Comparison of ENCODE assay signal across 7 mouse cellular contexts in genomic region chr14:54617152-54617896, GRCm38 (mm10). TPM values are rescaled to one million over a fixed set of nuclear protein-coding genes. Genes with fewer than 3 reads are reported as not detected.
DNase-seq lines count a peak whose midpoint lies in the region; ATAC-seq and TF ChIP-seq lines count a peak whose summit lies in the region.

No protein-coding gene starts in this region.

- peak overlapping the region; percentile 74 for H3K4me3 ChIP-seq in lung, postnatal 0 days (ENCODE audit: low read depth, low read length)
- H3K4me3 ChIP-seq in bone marrow macrophage, adult 2 months (ENCODE audit: insufficient read depth, low read length): peak overlapping the region; percentile 84
- peak overlapping the region; percentile 82 for H3K4me3 ChIP-seq in liver, embryonic 16.5 days (ENCODE audit: low read depth, low read length)
- H3K4me3 ChIP-seq in stomach, postnatal 0 days (ENCODE audit: low read depth, low read length): peak overlapping the region; percentile 82

- TF ChIP-seq CTCF in lung, postnatal 0 days (IDR thresholded peaks at IDR 0.05): peak; percentile 25
- TF ChIP-seq CTCF in bone marrow macrophage, adult 2 months (IDR thresholded peaks at IDR 0.05; ENCODE audit: low read depth, low read length): no peak
- TF ChIP-seq CTCF in stomach, postnatal 0 days (IDR thresholded peaks at IDR 0.05; ENCODE audit: low read depth): peak; percentile 53

- 2% methylated on average over 38 of the region's 38 CpGs for WGBS in lung, postnatal 0 days
- WGBS in liver, embryonic 16.5 days (ENCODE audit: insufficient replicate concordance): 2% methylated on average over 36 of the region's 38 CpGs
- 2% methylated on average over 38 of the region's 38 CpGs for WGBS in stomach, postnatal 0 days

- H3K4me1 ChIP-seq in lung, postnatal 0 days (ENCODE audit: insufficient read depth, low read depth, low read length): 0 out of 2 replicates have a peak, but pooled peaks cover 3% of the 10 kb centered on the region
- peaks cover 6% of the 10 kb centered on the region for H3K4me1 ChIP-seq in bone marrow macrophage, adult 2 months (ENCODE audit: control insufficient read depth, insufficient read depth, low read length)
- H3K4me1 ChIP-seq in liver, embryonic 16.5 days (ENCODE audit: control insufficient read depth, low read depth, low read length): peaks cover 6% of the 10 kb centered on the region
- H3K4me1 ChIP-seq in stomach, postnatal 0 days (replicated peaks; ENCODE audit: control insufficient read depth, insufficient read depth): no peaks in the 10 kb centered on the region

- peak overlapping the region; percentile 79 for H3K4me2 ChIP-seq in lung, postnatal 0 days (replicated peaks; ENCODE audit: low read depth, low read length)
- peak overlapping the region; percentile 50 for H3K4me2 ChIP-seq in liver, embryonic 16.5 days (ENCODE audit: low read depth, low read length)
- peak overlapping the region; percentile 66 for H3K4me2 ChIP-seq in stomach, postnatal 0 days (replicated peaks; ENCODE audit: low read depth)

- peak; percentile 16 for DNase-seq in lung, postnatal 0 days (ENCODE audit: low spot score)
- DNase-seq in lung, postnatal 4 days: no peak
- DNase-seq in stomach, postnatal 0 days (ENCODE audit: low spot score): peak; percentile 53
- DNase-seq in gastrocnemius, adult 8-10 months (ENCODE audit: low spot score in 2 of 2): no peak

- no peaks in the 10 kb centered on the region for H3K27me3 ChIP-seq in lung, postnatal 0 days (replicated peaks; ENCODE audit: insufficient read depth, low read length)
- H3K27me3 ChIP-seq in liver, embryonic 16.5 days (ENCODE audit: control insufficient read depth, insufficient read depth, low read depth, low read length): no peaks in the 10 kb centered on the region
- no peaks in the 10 kb centered on the region for H3K27me3 ChIP-seq in stomach, postnatal 0 days (ENCODE audit: control insufficient read depth, insufficient read depth, low read length)

- H3K9me3 ChIP-seq in lung, postnatal 0 days (ENCODE audit: low read length): no peaks in the 10 kb centered on the region
- no peaks in the 10 kb centered on the region for H3K9me3 ChIP-seq in liver, embryonic 16.5 days (replicated peaks; ENCODE audit: control insufficient read depth, low read length)
- H3K9me3 ChIP-seq in stomach, postnatal 0 days (ENCODE audit: control insufficient read depth, low read length): no peaks in the 10 kb centered on the region

- peak; percentile 43 for ATAC-seq in lung, postnatal 0 days
- peak; percentile 52 for ATAC-seq in granulocyte monocyte progenitor cell, adult 5-6 weeks (replicated peaks; ENCODE audit: poor library complexity, severe bottlenecking)
- peak; percentile 47 for ATAC-seq in liver, embryonic 16.5 days (ENCODE audit: low read depth)
- ATAC-seq in stomach, postnatal 0 days (ENCODE audit: low FRiP score, low TSS enrichment): peak; percentile 61

- TF ChIP-seq EP300 in lung, postnatal 0 days (IDR thresholded peaks at IDR 0.05): no peak
- no peak for TF ChIP-seq EP300 in stomach, postnatal 0 days (optimal IDR thresholded peaks at IDR 0.05)

- peak overlapping the region; percentile 70 for H3K9ac ChIP-seq in lung, postnatal 0 days (replicated peaks; ENCODE audit: low read depth)
- peak overlapping the region; percentile 87 for H3K9ac ChIP-seq in liver, embryonic 16.5 days (ENCODE audit: low read depth, low read length)
- H3K9ac ChIP-seq in stomach, postnatal 0 days (ENCODE audit: low read length): peak overlapping the region; percentile 88

- H3K27ac ChIP-seq in lung, postnatal 0 days (ENCODE audit: low read length): peak overlapping the region; percentile 60
- peak overlapping the region; percentile 35; the same call in 1 of the 2 replicates for H3K27ac ChIP-seq in bone marrow macrophage, adult 2 months (ENCODE audit: insufficient read depth, low read depth, low read length)
- peak overlapping the region; percentile 40 for H3K27ac ChIP-seq in liver, embryonic 16.5 days (ENCODE audit: low read length)
- H3K27ac ChIP-seq in stomach, postnatal 0 days (replicated peaks): peak overlapping the region; percentile 65

- no peaks in the 10 kb centered on the region for H3K36me3 ChIP-seq in lung, postnatal 0 days (ENCODE audit: insufficient read depth, low read length)
- H3K36me3 ChIP-seq in liver, embryonic 16.5 days (ENCODE audit: control insufficient read depth, insufficient read depth): no peaks in the 10 kb centered on the region
- H3K36me3 ChIP-seq in stomach, postnatal 0 days (ENCODE audit: control insufficient read depth, insufficient read depth, low read length): 0 out of 2 replicates have a peak, but pooled peaks cover 7% of the 10 kb centered on the region

- no peak for TF ChIP-seq POLR2A in bone marrow macrophage, adult 2 months (IDR thresholded peaks at IDR 0.05; ENCODE audit: borderline replicate concordance, low read depth, low read length)

RNA-seq across cellular contexts. Expression of gene Psmb5, which starts 0.5 kb away (rescaled TPM):
- polyA plus RNA-seq in lung, postnatal 0 days (2015; fragmentation: Nextera tagmentation; extraction: Ambion mirVana): 231 and 251 TPM in 2 replicates
- polyA plus RNA-seq in bone marrow macrophage, adult 2 months (2012; ENCODE audit: insufficient read depth, insufficient read length, missing spikeins): 99.1 and 108 TPM in 2 replicates
- total RNA-seq in granulocyte monocyte progenitor cell, adult 5-6 weeks (2014; fragmentation: Nextera tagmentation): 237 and 287 TPM in 2 replicates
- 63.3 and 69.9 TPM in 2 replicates for total RNA-seq in granulocyte monocyte progenitor cell, adult 5-6 weeks (2017)
- polyA plus RNA-seq in liver, embryonic 16.5 days (2015; fragmentation: Nextera tagmentation; extraction: Ambion mirVana): 173 and 183 TPM in 2 replicates
- 279 and 291 TPM in 2 replicates for polyA plus RNA-seq in stomach, postnatal 0 days (2015; fragmentation: Nextera tagmentation; extraction: Ambion mirVana)
- total RNA-seq in gastrocnemius, adult 8-10 months (2022): 100 to 1,000 TPM; 183 to 192 (median 187) TPM

RNA-seq across cellular contexts. Expression of gene Psmb11, which starts 3.9 kb away (rescaled TPM):
- 0.04 TPM in 1 of 2 replicates, not detected in the other for polyA plus RNA-seq in lung, postnatal 0 days (2015; fragmentation: Nextera tagmentation; extraction: Ambion mirVana)
- not detected in 2 replicates for polyA plus RNA-seq in bone marrow macrophage, adult 2 months (2012; ENCODE audit: insufficient read depth, insufficient read length, missing spikeins)
- total RNA-seq in granulocyte monocyte progenitor cell, adult 5-6 weeks (2014; fragmentation: Nextera tagmentation): 0.09 TPM in 1 of 2 replicates, not detected in the other
- total RNA-seq in granulocyte monocyte progenitor cell, adult 5-6 weeks (2017): not detected in 2 replicates
- polyA plus RNA-seq in liver, embryonic 16.5 days (2015; fragmentation: Nextera tagmentation; extraction: Ambion mirVana): not detected in 2 replicates
- 0.02 TPM in 1 of 2 replicates, not detected in the other for polyA plus RNA-seq in stomach, postnatal 0 days (2015; fragmentation: Nextera tagmentation; extraction: Ambion mirVana)
- not detected for total RNA-seq in gastrocnemius, adult 8-10 months (2022)

RNA-seq across cellular contexts. Expression of gene 4931414P19Rik, which starts 11.5 kb away (rescaled TPM):
- 3.8 and 6.2 TPM in 2 replicates for polyA plus RNA-seq in lung, postnatal 0 days (2015; fragmentation: Nextera tagmentation; extraction: Ambion mirVana)
- 4.1 and 8.3 TPM in 2 replicates for polyA plus RNA-seq in bone marrow macrophage, adult 2 months (2012; ENCODE audit: insufficient read depth, insufficient read length, missing spikeins)
- total RNA-seq in granulocyte monocyte progenitor cell, adult 5-6 weeks (2014; fragmentation: Nextera tagmentation): 5.8 and 9.9 TPM in 2 replicates
- total RNA-seq in granulocyte monocyte progenitor cell, adult 5-6 weeks (2017): 3.6 and 4.3 TPM in 2 replicates
- polyA plus RNA-seq in liver, embryonic 16.5 days (2015; fragmentation: Nextera tagmentation; extraction: Ambion mirVana): 2.3 and 2.5 TPM in 2 replicates
- polyA plus RNA-seq in stomach, postnatal 0 days (2015; fragmentation: Nextera tagmentation; extraction: Ambion mirVana): 2.4 and 3.0 TPM in 2 replicates
- 1 to 10 TPM; 2.0 to 2.8 (median 2.6) TPM for total RNA-seq in gastrocnemius, adult 8-10 months (2022)

RNA-seq across cellular contexts. Expression of gene Gm17606, which starts 23.4 kb away (rescaled TPM):
- polyA plus RNA-seq in lung, postnatal 0 days (2015; fragmentation: Nextera tagmentation; extraction: Ambion mirVana): not detected in 2 replicates
- not detected in 2 replicates for polyA plus RNA-seq in bone marrow macrophage, adult 2 months (2012; ENCODE audit: insufficient read depth, insufficient read length, missing spikeins)
- total RNA-seq in granulocyte monocyte progenitor cell, adult 5-6 weeks (2014; fragmentation: Nextera tagmentation): not detected in 2 replicates
- not detected in 2 replicates for total RNA-seq in granulocyte monocyte progenitor cell, adult 5-6 weeks (2017)
- polyA plus RNA-seq in liver, embryonic 16.5 days (2015; fragmentation: Nextera tagmentation; extraction: Ambion mirVana): not detected in 2 replicates
- polyA plus RNA-seq in stomach, postnatal 0 days (2015; fragmentation: Nextera tagmentation; extraction: Ambion mirVana): not detected in 2 replicates
- not detected for total RNA-seq in gastrocnemius, adult 8-10 months (2022)

RNA-seq across cellular contexts. Expression of gene Cdh24, which starts 23.8 kb away (rescaled TPM):
- 0.32 and 0.50 TPM in 2 replicates for polyA plus RNA-seq in lung, postnatal 0 days (2015; fragmentation: Nextera tagmentation; extraction: Ambion mirVana)
- polyA plus RNA-seq in bone marrow macrophage, adult 2 months (2012; ENCODE audit: insufficient read depth, insufficient read length, missing spikeins): 0.48 and 0.71 TPM in 2 replicates
- total RNA-seq in granulocyte monocyte progenitor cell, adult 5-6 weeks (2014; fragmentation: Nextera tagmentation): 0.54 and 1.4 TPM in 2 replicates
- total RNA-seq in granulocyte monocyte progenitor cell, adult 5-6 weeks (2017): 0.39 and 0.41 TPM in 2 replicates
- 0.13 and 0.25 TPM in 2 replicates for polyA plus RNA-seq in liver, embryonic 16.5 days (2015; fragmentation: Nextera tagmentation; extraction: Ambion mirVana)
- polyA plus RNA-seq in stomach, postnatal 0 days (2015; fragmentation: Nextera tagmentation; extraction: Ambion mirVana): 0.63 and 0.68 TPM in 2 replicates
- under 1 TPM in 2 of 4 experiments, not detected in 2; 0.08 to 0.12 TPM for total RNA-seq in gastrocnemius, adult 8-10 months (2022)

Comparison
In these comparisons a context has a peak if more than half of its experiments do, and no peak if none do; other contexts are left out.
1. DNase-seq: peak in lung, postnatal 0 days (single experiment) and stomach, postnatal 0 days (single experiment); none in lung, postnatal 4 days (0 of 2) and gastrocnemius, adult 8-10 months (0 of 2).
2. Peak in every context shown above with its lines, with median percentiles within 50 percentile points of each other: ATAC-seq, H3K27ac ChIP-seq, H3K4me2 ChIP-seq, H3K4me3 ChIP-seq and H3K9ac ChIP-seq.